Mouse (Mus musculus) liver, adult 2 months (tissue): Measurements from ENCODE around the gene Mast2. TPM values are rescaled to one million over a fixed set of nuclear protein-coding genes. Genes with fewer than 3 reads are reported as not detected.

Source experiments
- DNase-seq: peaks from one replicate; pipeline ENCODE4 v3.0.0-alpha.2; 2011; ENCODE audit warnings: low read depth, low spot score; ENCODE audit errors: extremely low read depth
- H3K27ac ChIP-seq: fragments of 200-500 bp; replicated peaks from 2 replicates; pipeline ENCODE4 v1.5.1; 2012; ENCODE audit warnings: low read depth, mild to moderate bottlenecking, control low read depth, inconsistent platforms, low read length; ENCODE audit not compliant: insufficient read depth
- H3K27me3 ChIP-seq: fragments of 200-500 bp; 2 replicates; pipeline ENCODE4 v1.6.1; 2012; ENCODE audit warnings: mild to moderate bottlenecking, moderate library complexity, low read length, inconsistent platforms; ENCODE audit not compliant: control insufficient read depth, insufficient read depth
- H3K36me3 ChIP-seq: fragments of 200-500 bp; 2 replicates; pipeline ENCODE4 v1.6.1; 2012; ENCODE audit warnings: low read length, inconsistent platforms; ENCODE audit not compliant: control insufficient read depth, insufficient read depth
- H3K4me1 ChIP-seq: fragments of 200-500 bp; 2 replicates; pipeline ENCODE4 v1.6.1; 2011; ENCODE audit warnings: low read length; ENCODE audit not compliant: control insufficient read depth, insufficient read depth
- H3K4me3 ChIP-seq: fragments of 200-500 bp; 2 replicates; pipeline ENCODE4 v1.5.1; 2011; ENCODE audit warnings: low read depth, mild to moderate bottlenecking, control low read depth, low read length, moderate library complexity; ENCODE audit not compliant: insufficient read depth
- H3K79me2 ChIP-seq: fragments of 200-500 bp; 2 replicates; pipeline ENCODE4 v1.6.1; 2012; ENCODE audit warnings: inconsistent platforms, mild to moderate bottlenecking, low read length, moderate library complexity; ENCODE audit not compliant: control insufficient read depth, insufficient read depth
- H3K9ac ChIP-seq: fragments of 200-500 bp; 2 replicates; pipeline ENCODE4 v1.6.1; 2012; ENCODE audit warnings: low read depth, mild to moderate bottlenecking, control low read depth, inconsistent platforms, low read length
- CTCF ChIP-seq: fragments of 200-500 bp; IDR thresholded peaks from 2 replicates; pipeline ENCODE4 v1.5.1; 2011; ENCODE audit warnings: low read depth, low read length, control low read depth
- POLR2A ChIP-seq: fragments of 200-500 bp; IDR thresholded peaks from 2 replicates; pipeline ENCODE4 v1.6.1; 2011; ENCODE audit warnings: low read length, control low read depth; ENCODE audit not compliant: insufficient read depth; ENCODE audit errors: extremely low read depth
- WGBS: fragments of 180-500 bp; shearing (Covaris S2); methylation state at CpG from one replicate; pipeline ENCODE4 v1.1.7; 2018; 5-methylcytosine and 5-hydroxymethylcytosine counted together
- polyA plus RNA-seq: library from polyadenylated mRNA; depleted of rRNA; stranded (reverse); fragments of >200 nt; gene quantifications from 2 replicates; pipeline ENCODE4 v1.2.3, GENCODE M21; 2012
- total RNA-seq: library from RNA; depleted of rRNA; stranded (reverse); fragments of >200 nt; gene quantifications from 2 replicates; pipeline ENCODE4 v1.2.3, GENCODE M21; 2014

The Mast2 gene
- total and polyA plus RNA-seq, 2 experiments: 3.9 to 20.6 TPM

GRCm38 (mm10) chr4:116492460-116492859 is 28.5 kb upstream of the Mast2 start:
- H3K36me3 ChIP-seq: no peaks in the 10 kb centered on the region
- peak; percentile 16 for DNase-seq
- H3K9ac ChIP-seq: no peak overlapping the region
- no peak for TF ChIP-seq POLR2A
- H3K79me2 ChIP-seq: no peaks in the 10 kb centered on the region
- WGBS: 27% methylated on average over 4 of the region's 4 CpGs
- no peak overlapping the region for H3K27ac ChIP-seq
- no peaks in the 10 kb centered on the region for H3K4me1 ChIP-seq
- no peaks in the 10 kb centered on the region for H3K27me3 ChIP-seq
- H3K4me3 ChIP-seq: no peak overlapping the region

GRCm38 (mm10) chr4:116491886-116492285 is 27.9 kb upstream of the Mast2 start:
- Histone ChIP-seq H3K79me2 (no peaks in the 10 kb centered on the region), H3K36me3 (no peaks in the 10 kb centered on the region), H3K27ac (no peak overlapping the region), H3K9ac (no peak overlapping the region), H3K27me3 (no peaks in the 10 kb centered on the region), H3K4me1 (no peaks in the 10 kb centered on the region), H3K4me3 (no peak overlapping the region)
- WGBS: 87% methylated on average over 2 of the region's 2 CpGs
- no peak for DNase-seq
- TF ChIP-seq POLR2A: no peak
- TF ChIP-seq CTCF: no peak

GRCm38 (mm10) chr4:116491119-116491536 is 27.1 kb upstream of the Mast2 start:
- DNase-seq: no peak

GRCm38 (mm10) chr4:116483476-116483875 is 19.5 kb upstream of the Mast2 start:
- H3K27me3 ChIP-seq: no peaks in the 10 kb centered on the region
- no peak overlapping the region for H3K27ac ChIP-seq
- TF ChIP-seq POLR2A: no peak
- TF ChIP-seq CTCF: no peak
- no peaks in the 10 kb centered on the region for H3K36me3 ChIP-seq
- H3K79me2 ChIP-seq: no peaks in the 10 kb centered on the region
- no peak overlapping the region for H3K4me3 ChIP-seq
- H3K4me1 ChIP-seq: no peaks in the 10 kb centered on the region
- WGBS: 77% methylated on average over 2 of the region's 2 CpGs
- no peak overlapping the region for H3K9ac ChIP-seq
- DNase-seq: no peak

More at GRCm38 (mm10) chr4:116491119-116491536, 27.1 kb upstream of the Mast2 start:
- no peaks in the 10 kb centered on the region for H3K27me3 ChIP-seq
- TF ChIP-seq POLR2A (no peak), CTCF (no peak)
- no peak overlapping the region for H3K4me3 ChIP-seq
- 72% methylated on average over 2 of the region's 2 CpGs for WGBS
- no peaks in the 10 kb centered on the region for H3K79me2 ChIP-seq
- no peak overlapping the region for H3K9ac ChIP-seq
- no peaks in the 10 kb centered on the region for H3K36me3 ChIP-seq
- no peaks in the 10 kb centered on the region for H3K4me1 ChIP-seq
- H3K27ac ChIP-seq: no peak overlapping the region

- H3K36me3 ChIP-seq: no peaks in the 10 kb centered on the region
Observed at GRCm38 (mm10) chr4:116481322-116481721, 17.3 kb upstream of the Mast2 start.

GRCm38 (mm10) chr4:116463231-116464125 is 505 bp downstream of the Mast2 start:
- TF ChIP-seq POLR2A (no peak), CTCF (no peak)
- Histone ChIP-seq H3K27me3 (no peaks in the 10 kb centered on the region), H3K4me3 (peak overlapping the region; percentile 99), H3K79me2 (peaks cover 7% of the 10 kb centered on the region; the same call in 1 of the 2 replicates), H3K36me3 (no peaks in the 10 kb centered on the region), H3K4me1 (no peaks in the 10 kb centered on the region; the same call in 1 of the 2 replicates), H3K9ac (peak overlapping the region; percentile 94), H3K27ac (peak overlapping the region; percentile 61)
- DNase-seq: no peak
- 3% methylated on average over 74 of the region's 74 CpGs for WGBS

More at GRCm38 (mm10) chr4:116481322-116481721, 17.3 kb upstream of the Mast2 start:
- TF ChIP-seq POLR2A: no peak
- TF ChIP-seq CTCF: no peak
- no peak overlapping the region for H3K27ac ChIP-seq
- H3K4me1 ChIP-seq: no peaks in the 10 kb centered on the region
- no peak overlapping the region for H3K4me3 ChIP-seq
- 42% methylated on average over 2 of the region's 2 CpGs for WGBS
- H3K27me3 ChIP-seq: no peaks in the 10 kb centered on the region
- no peak overlapping the region for H3K9ac ChIP-seq
- DNase-seq: no peak
- H3K79me2 ChIP-seq: no peaks in the 10 kb centered on the region
